Mouse (Mus musculus): ENCODE measurements around the gene Nampt. TPM values are rescaled to one million over a fixed set of nuclear protein-coding genes. Genes with fewer than 3 reads are reported as not detected.
"Not testable (repeated sequence)": the region's sequence is repeated elsewhere in the genome, so short reads cannot be mapped to it uniquely, and the experiment has no call there.

The Nampt gene
- polyA plus RNA-seq, 1 experiment from 2014 or later: 25.2 TPM

DNA sequence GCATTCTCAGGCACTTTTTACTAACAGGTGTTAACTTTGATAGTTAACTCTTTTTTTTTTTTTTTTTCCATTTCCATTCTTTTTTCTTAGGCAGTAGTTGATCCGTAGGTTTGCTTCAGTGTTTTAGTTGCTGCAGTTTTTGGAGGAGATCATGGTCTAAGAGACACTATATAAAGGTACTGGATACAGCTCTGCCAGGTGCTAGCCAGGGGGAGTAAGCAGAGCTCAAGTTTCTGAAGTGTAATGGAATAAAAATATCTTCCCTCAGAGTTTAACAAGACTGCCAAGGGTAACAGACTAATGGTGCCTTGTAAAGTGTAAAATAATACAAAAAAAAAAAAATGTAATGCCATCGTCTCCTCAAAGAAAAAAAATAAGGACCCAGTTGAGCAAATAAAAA, 67.0 kb downstream of the Nampt start:
- no peak for ATAC-seq (ENCODE audit: insufficient read depth, low FRiP score)

DNA sequence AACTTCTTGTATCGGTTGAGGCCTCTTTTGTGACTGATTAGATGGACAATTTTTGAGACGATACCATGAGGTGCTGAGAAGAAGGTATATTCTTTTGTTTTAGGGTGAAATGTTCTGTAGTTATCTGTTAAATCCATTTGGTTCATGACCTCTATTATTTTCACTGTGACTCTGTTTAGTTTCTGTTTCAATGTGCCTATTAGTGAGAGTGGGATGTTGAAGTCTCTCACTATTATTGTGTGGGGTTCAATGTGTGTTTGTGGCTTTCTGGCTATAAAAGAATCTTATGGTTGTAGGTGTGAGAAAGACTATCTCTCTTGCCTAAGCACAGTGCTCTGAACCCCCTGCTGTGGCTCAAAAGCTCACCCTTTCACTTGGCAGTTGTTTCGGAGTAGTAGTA, 68.9 kb downstream of the Nampt start:
- H3K27ac ChIP-seq (ENCODE audit: low read length): no peak overlapping the region
- H3K9ac ChIP-seq (ENCODE audit: low read length): no peak overlapping the region
- peaks cover 1% of the 10 kb centered on the region; the same call in 1 of the 2 replicates for H3K4me1 ChIP-seq (ENCODE audit: control insufficient read depth, insufficient read depth, low read length)
- H3K4me3 ChIP-seq (replicated peaks; ENCODE audit: low read length): no peak overlapping the region
- H3K9me3 ChIP-seq (replicated peaks; ENCODE audit: control insufficient read depth, low read length): no peaks in the 10 kb centered on the region
- no peaks in the 10 kb centered on the region for H3K36me3 ChIP-seq (ENCODE audit: control insufficient read depth, insufficient read depth, low read length)
- no peak for ATAC-seq (ENCODE audit: insufficient read depth, low FRiP score)
- H3K27me3 ChIP-seq (ENCODE audit: control insufficient read depth, insufficient read depth, low read length): no peaks in the 10 kb centered on the region
- 90% methylated on average over 3 of the region's 3 CpGs for WGBS
- no peak overlapping the region for H3K4me2 ChIP-seq (ENCODE audit: low read depth, low read length)

More for the DNA sequence above, 67.0 kb downstream of the Nampt start:
- Histone ChIP-seq H3K27ac (ENCODE audit: low read length) (no peak overlapping the region), H3K9me3 (replicated peaks; ENCODE audit: control insufficient read depth, low read length) (no peaks in the 10 kb centered on the region), H3K4me2 (ENCODE audit: low read depth, low read length) (no peak overlapping the region), H3K4me1 (ENCODE audit: control insufficient read depth, insufficient read depth, low read length) (no peaks in the 10 kb centered on the region), H3K27me3 (ENCODE audit: control insufficient read depth, insufficient read depth, low read length) (no peaks in the 10 kb centered on the region), H3K36me3 (ENCODE audit: control insufficient read depth, insufficient read depth, low read length) (no peaks in the 10 kb centered on the region), H3K4me3 (replicated peaks; ENCODE audit: low read length) (no peak overlapping the region), H3K9ac (ENCODE audit: low read length) (no peak overlapping the region)
- WGBS: 72% methylated on average over 2 of the region's 2 CpGs

DNA sequence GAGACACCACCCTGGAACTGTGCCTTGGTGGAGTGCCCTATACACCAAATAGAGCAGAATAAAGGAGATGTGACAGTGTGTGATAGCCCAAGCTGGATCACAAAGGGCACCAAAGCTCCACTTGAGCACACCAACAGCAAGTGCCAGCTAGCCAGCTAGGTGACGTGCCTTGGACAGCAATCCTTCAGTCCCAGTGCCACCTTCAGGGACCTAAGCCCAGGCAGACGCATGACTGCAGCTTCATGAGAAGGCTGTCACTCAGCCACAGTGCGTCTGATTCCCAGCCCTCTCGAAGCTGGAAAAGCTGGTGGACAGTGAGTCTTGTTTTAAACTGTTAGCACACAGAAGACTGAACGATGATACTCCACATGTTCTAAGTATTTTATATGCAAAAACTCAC, 70.5 kb downstream of the Nampt start:
- ATAC-seq (ENCODE audit: insufficient read depth, low FRiP score): no peak
- H3K27me3 ChIP-seq (ENCODE audit: control insufficient read depth, insufficient read depth, low read length): no peaks in the 10 kb centered on the region

DNA sequence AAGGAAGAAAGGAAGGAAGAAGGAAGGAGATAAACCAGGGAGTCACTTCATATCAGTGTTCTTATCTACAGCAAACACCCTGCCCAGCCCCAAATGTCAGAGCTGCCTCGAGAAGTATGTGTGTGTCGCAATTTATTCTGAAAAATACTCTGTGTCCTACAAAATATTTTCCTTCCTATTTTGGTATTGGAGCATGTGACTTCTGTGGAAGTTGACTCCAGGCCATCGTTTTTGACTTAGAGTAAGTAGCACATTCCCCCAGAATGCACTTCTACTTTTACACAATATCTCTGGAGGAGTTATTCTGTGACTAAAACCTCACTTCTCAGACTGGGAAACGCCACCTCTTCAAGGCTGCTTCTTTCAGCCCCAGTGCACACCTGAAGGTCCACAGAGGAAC, 71.1 kb downstream of the Nampt start:
- Histone ChIP-seq H3K9me3 (replicated peaks; ENCODE audit: control insufficient read depth, low read length) (no peaks in the 10 kb centered on the region), H3K27ac (ENCODE audit: low read length) (no peak overlapping the region), H3K4me2 (ENCODE audit: low read depth, low read length) (no peak overlapping the region), H3K27me3 (ENCODE audit: control insufficient read depth, insufficient read depth, low read length) (no peaks in the 10 kb centered on the region), H3K9ac (ENCODE audit: low read length) (no peak overlapping the region), H3K4me3 (replicated peaks; ENCODE audit: low read length) (no peak overlapping the region), H3K36me3 (ENCODE audit: control insufficient read depth, insufficient read depth, low read length) (no peaks in the 10 kb centered on the region), H3K4me1 (ENCODE audit: control insufficient read depth, insufficient read depth, low read length) (peaks cover 5% of the 10 kb centered on the region; the same call in 1 of the 2 replicates)
- ATAC-seq (ENCODE audit: insufficient read depth, low FRiP score): no peak
- 40% methylated on average over 4 of the region's 4 CpGs for WGBS

More for the DNA sequence above, 70.5 kb downstream of the Nampt start:
- Histone ChIP-seq H3K27ac (ENCODE audit: low read length) (no peak overlapping the region), H3K9ac (ENCODE audit: low read length) (no peak overlapping the region), H3K4me3 (replicated peaks; ENCODE audit: low read length) (no peak overlapping the region), H3K4me2 (ENCODE audit: low read depth, low read length) (no peak overlapping the region), H3K4me1 (ENCODE audit: control insufficient read depth, insufficient read depth, low read length) (peaks cover 5% of the 10 kb centered on the region; the same call in 1 of the 2 replicates), H3K9me3 (replicated peaks; ENCODE audit: control insufficient read depth, low read length) (no peaks in the 10 kb centered on the region), H3K36me3 (ENCODE audit: control insufficient read depth, insufficient read depth, low read length) (no peaks in the 10 kb centered on the region)
- 85% methylated on average over 5 of the region's 5 CpGs for WGBS

DNA sequence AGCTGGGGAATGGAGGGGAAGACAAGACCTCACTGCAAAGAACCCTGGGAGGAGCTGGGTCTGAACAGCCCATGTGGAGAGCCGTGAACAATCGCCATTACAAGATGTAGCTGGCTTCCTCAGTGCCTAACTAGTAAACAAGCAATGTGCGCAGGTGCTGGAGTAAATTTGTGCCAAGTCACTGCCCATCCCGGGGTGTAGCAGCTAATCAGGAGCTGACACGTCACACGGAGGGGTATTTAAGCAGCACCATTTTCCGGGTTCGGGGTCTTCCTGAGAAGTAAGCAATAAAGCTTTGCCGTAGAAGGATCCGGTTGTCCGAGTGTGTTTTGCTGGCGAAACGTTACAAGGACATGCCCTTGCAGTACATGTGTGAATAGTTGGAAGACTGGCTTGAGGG, 71.9 kb downstream of the Nampt start:
- not testable (repeated sequence) for H3K36me3 ChIP-seq (ENCODE audit: control insufficient read depth, insufficient read depth, low read length); H3K4me1 ChIP-seq (ENCODE audit: control insufficient read depth, insufficient read depth, low read length); H3K4me2 ChIP-seq (ENCODE audit: low read depth, low read length); H3K27ac ChIP-seq (ENCODE audit: low read length); H3K4me3 ChIP-seq (replicated peaks; ENCODE audit: low read length); H3K9ac ChIP-seq (ENCODE audit: low read length); H3K9me3 ChIP-seq (replicated peaks; ENCODE audit: control insufficient read depth, low read length); H3K27me3 ChIP-seq (ENCODE audit: control insufficient read depth, insufficient read depth, low read length); ATAC-seq (ENCODE audit: insufficient read depth, low FRiP score)
- WGBS: 89% methylated on average over 13 of the region's 13 CpGs

DNA sequence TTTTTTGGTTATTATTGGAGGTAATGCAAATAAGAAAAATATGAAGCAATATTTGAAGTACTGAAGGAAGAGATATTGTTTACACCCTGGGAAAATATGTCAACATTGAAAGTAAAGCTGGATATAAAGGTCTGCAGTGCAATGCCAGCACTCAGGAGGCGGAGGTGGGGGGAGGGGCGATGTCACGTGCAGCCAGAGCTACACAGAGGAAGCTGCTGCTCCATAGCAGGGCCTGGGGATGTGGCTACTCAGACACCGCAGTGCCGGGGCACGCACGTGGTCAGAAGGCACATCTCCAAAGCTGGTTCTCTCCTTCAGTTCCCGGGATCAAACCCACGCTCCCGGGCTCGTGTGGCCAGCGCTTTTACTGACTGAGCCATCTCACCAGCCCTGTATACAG, 73.9 kb downstream of the Nampt start:
- Histone ChIP-seq H3K4me1 (ENCODE audit: control insufficient read depth, insufficient read depth, low read length) (peaks cover 5% of the 10 kb centered on the region; the same call in 1 of the 2 replicates), H3K36me3 (ENCODE audit: control insufficient read depth, insufficient read depth, low read length) (no peaks in the 10 kb centered on the region), H3K9me3 (replicated peaks; ENCODE audit: control insufficient read depth, low read length) (no peaks in the 10 kb centered on the region), H3K4me2 (ENCODE audit: low read depth, low read length) (no peak overlapping the region), H3K27me3 (ENCODE audit: control insufficient read depth, insufficient read depth, low read length) (no peaks in the 10 kb centered on the region), H3K27ac (ENCODE audit: low read length) (no peak overlapping the region), H3K9ac (ENCODE audit: low read length) (no peak overlapping the region), H3K4me3 (replicated peaks; ENCODE audit: low read length) (no peak overlapping the region)
- no peak for ATAC-seq (ENCODE audit: insufficient read depth, low FRiP score)
- 43% methylated on average over 12 of the region's 12 CpGs for WGBS

DNA sequence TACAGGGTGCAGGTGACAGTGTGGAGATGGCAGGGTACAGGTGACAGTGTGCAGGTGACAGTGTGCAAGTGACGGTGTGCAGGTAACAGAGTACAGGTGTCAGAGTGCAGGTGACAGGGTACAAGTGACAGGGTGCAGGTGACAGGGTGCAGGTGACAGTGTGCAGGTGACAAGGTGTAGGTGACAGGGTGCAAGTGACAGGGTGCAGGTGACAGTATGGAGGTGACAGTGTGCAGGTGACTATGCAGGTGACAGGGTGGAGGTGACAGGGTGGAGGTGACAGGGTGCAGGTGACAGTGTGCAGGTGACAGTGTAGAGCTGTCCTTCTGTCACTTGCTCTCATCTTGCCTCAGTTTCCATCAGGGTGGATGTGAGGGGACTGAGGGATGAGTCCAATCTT, 76.5 kb downstream of the Nampt start:
- no peak for ATAC-seq (ENCODE audit: insufficient read depth, low FRiP score)
- peaks cover 5% of the 10 kb centered on the region; the same call in 1 of the 2 replicates for H3K4me1 ChIP-seq (ENCODE audit: control insufficient read depth, insufficient read depth, low read length)
- no peak overlapping the region for H3K27ac ChIP-seq (ENCODE audit: low read length)
- no peaks in the 10 kb centered on the region for H3K9me3 ChIP-seq (replicated peaks; ENCODE audit: control insufficient read depth, low read length)
- H3K36me3 ChIP-seq (ENCODE audit: control insufficient read depth, insufficient read depth, low read length): no peaks in the 10 kb centered on the region
- no peak overlapping the region for H3K4me2 ChIP-seq (ENCODE audit: low read depth, low read length)
- H3K9ac ChIP-seq (ENCODE audit: low read length): no peak overlapping the region
- WGBS: 74% methylated on average over 1 of the region's 1 CpGs
- no peaks in the 10 kb centered on the region for H3K27me3 ChIP-seq (ENCODE audit: control insufficient read depth, insufficient read depth, low read length)
- no peak overlapping the region for H3K4me3 ChIP-seq (replicated peaks; ENCODE audit: low read length)

DNA sequence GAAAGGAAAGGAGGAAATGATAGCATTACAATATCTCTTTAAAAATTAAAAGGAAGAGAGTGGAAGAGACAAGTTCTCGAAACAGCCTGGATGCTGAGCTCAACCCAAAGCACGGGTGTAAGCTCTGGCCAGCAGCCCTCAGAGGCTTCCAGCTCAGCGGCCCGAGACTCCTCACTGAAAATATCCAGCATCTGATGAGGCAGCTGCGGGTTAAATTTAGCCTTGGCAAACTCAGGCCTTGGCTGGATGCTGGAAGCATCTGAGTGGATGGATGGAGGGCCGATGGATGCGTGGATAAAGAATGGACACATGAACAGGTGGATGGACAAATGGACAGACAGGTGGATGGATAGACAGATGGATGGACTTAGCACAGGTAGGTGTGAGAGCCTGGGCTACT, 77.2 kb downstream of the Nampt start:
- Histone ChIP-seq H3K27ac (ENCODE audit: low read length) (no peak overlapping the region), H3K4me1 (ENCODE audit: control insufficient read depth, insufficient read depth, low read length) (peaks cover 5% of the 10 kb centered on the region; the same call in 1 of the 2 replicates), H3K4me3 (replicated peaks; ENCODE audit: low read length) (no peak overlapping the region), H3K9ac (ENCODE audit: low read length) (no peak overlapping the region), H3K9me3 (replicated peaks; ENCODE audit: control insufficient read depth, low read length) (no peaks in the 10 kb centered on the region), H3K36me3 (ENCODE audit: control insufficient read depth, insufficient read depth, low read length) (no peaks in the 10 kb centered on the region), H3K4me2 (ENCODE audit: low read depth, low read length) (no peak overlapping the region), H3K27me3 (ENCODE audit: control insufficient read depth, insufficient read depth, low read length) (no peaks in the 10 kb centered on the region)
- no peak for ATAC-seq (ENCODE audit: insufficient read depth, low FRiP score)
- 66% methylated on average over 7 of the region's 7 CpGs for WGBS

DNA sequence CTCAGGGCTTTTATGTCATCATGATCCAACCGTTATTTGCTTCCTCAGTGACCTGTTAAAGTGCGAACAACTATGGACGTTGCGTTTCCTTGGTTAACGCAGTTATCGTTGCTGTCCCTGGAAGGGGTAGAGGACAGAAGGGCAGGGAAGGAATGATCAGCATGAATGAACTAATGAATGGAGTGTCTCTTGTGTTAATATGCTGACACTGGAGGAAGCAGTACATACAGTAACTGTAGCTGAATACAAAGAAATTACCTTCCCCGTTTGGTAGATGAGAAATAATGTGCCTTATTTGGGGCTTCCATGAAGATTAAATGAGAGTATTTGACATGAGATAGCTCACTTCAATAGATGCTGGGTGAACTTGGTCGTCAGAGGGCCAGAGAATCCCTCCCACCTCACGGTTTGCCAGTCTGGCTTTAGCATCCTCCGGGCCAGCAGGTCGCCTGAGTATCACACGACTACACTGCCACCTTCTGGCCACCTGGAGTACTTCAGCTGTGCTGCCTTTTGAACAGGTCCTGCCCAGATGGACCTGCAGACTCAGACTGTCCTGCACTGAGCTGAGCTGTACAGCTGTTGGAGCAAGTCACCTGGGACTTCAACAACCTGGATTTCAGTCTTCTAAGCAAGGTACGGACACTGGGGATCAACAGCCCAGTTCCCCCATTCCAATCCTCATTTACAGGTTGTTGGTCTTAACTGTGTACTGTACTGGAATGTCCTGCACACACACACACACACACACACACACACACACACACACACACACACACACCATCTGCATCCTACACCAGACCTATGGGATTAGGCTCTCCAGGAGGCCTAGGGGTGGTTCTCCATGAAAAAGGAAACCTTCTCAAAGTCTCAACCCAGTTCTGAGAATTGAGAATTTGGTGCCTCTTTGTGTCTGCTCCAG, 78.1 kb downstream of the Nampt start:
- no peak overlapping the region for H3K27ac ChIP-seq (ENCODE audit: low read length)
- H3K4me1 ChIP-seq (ENCODE audit: control insufficient read depth, insufficient read depth, low read length): peaks cover 5% of the 10 kb centered on the region; the same call in 1 of the 2 replicates
- no peaks in the 10 kb centered on the region for H3K27me3 ChIP-seq (ENCODE audit: control insufficient read depth, insufficient read depth, low read length)
- ATAC-seq (ENCODE audit: insufficient read depth, low FRiP score): 0 out of 2 replicates have a peak, but pooled peaks have one; percentile 12
- 49% methylated on average over 13 of the region's 13 CpGs for WGBS
- H3K4me2 ChIP-seq (ENCODE audit: low read depth, low read length): no peak overlapping the region
- no peaks in the 10 kb centered on the region for H3K36me3 ChIP-seq (ENCODE audit: control insufficient read depth, insufficient read depth, low read length)
- H3K4me3 ChIP-seq (replicated peaks; ENCODE audit: low read length): no peak overlapping the region
- H3K9me3 ChIP-seq (replicated peaks; ENCODE audit: control insufficient read depth, low read length): no peaks in the 10 kb centered on the region
- H3K9ac ChIP-seq (ENCODE audit: low read length): no peak overlapping the region

All from stomach, embryonic 16.5 days (tissue).